Mouse (Mus musculus): ENCODE results near the gene Rtn4rl2.
"Not testable (repeated sequence)": the region's sequence is repeated elsewhere in the genome, so short reads cannot be mapped to it uniquely, and the experiment has no call there.

The Rtn4rl2 gene

GRCm38 (mm10) chr2:84886234-84886731 lies at the start of gene Rtn4rl2:
Rtn4rl2 (minus strand) TSS chr2:84886710.
- no peak for ATAC-seq (ENCODE audit: low TSS enrichment)

- no peak for ATAC-seq (ENCODE audit: low TSS enrichment)
These were observed 48.6 kb upstream of the Rtn4rl2 start for GRCm38 (mm10) chr2:84935065-84935464.

- ATAC-seq (ENCODE audit: low TSS enrichment), result no peak
These were observed 48.1 kb upstream of the Rtn4rl2 start for GRCm38 (mm10) chr2:84934649-84935007.

- no peak for ATAC-seq (ENCODE audit: low TSS enrichment)
These were observed 47.6 kb upstream of the Rtn4rl2 start for GRCm38 (mm10) chr2:84933992-84934648.

GRCm38 (mm10) chr2:84930186-84930585 lies 43.7 kb upstream of the Rtn4rl2 start:
- ATAC-seq (ENCODE audit: low TSS enrichment), result no peak

- ATAC-seq (ENCODE audit: low TSS enrichment), result no peak
These were observed 33.1 kb upstream of the Rtn4rl2 start for GRCm38 (mm10) chr2:84919601-84920108.

- ATAC-seq (ENCODE audit: low TSS enrichment), result no peak
These were observed 31.7 kb upstream of the Rtn4rl2 start for GRCm38 (mm10) chr2:84918188-84918587.

- ATAC-seq (ENCODE audit: low TSS enrichment), result 0 out of 2 replicates have a peak, but pooled peaks have one; percentile 50
These were observed 30.2 kb upstream of the Rtn4rl2 start for GRCm38 (mm10) chr2:84916548-84917320.

GRCm38 (mm10) chr2:84915330-84915729 lies 28.8 kb upstream of the Rtn4rl2 start:
- no peak for ATAC-seq (ENCODE audit: low TSS enrichment)

- no peak for ATAC-seq (ENCODE audit: low TSS enrichment)
These were observed 27.4 kb upstream of the Rtn4rl2 start for GRCm38 (mm10) chr2:84913881-84914280.

- ATAC-seq (ENCODE audit: low TSS enrichment), result no peak
These were observed 26.2 kb upstream of the Rtn4rl2 start for GRCm38 (mm10) chr2:84912722-84913121.

- not testable (repeated sequence) for ATAC-seq (ENCODE audit: low TSS enrichment)
These were observed 10.2 kb upstream of the Rtn4rl2 start for GRCm38 (mm10) chr2:84896686-84897085.

- ATAC-seq (ENCODE audit: low TSS enrichment), result no peak
These were observed 9.1 kb upstream of the Rtn4rl2 start for GRCm38 (mm10) chr2:84895495-84896198.

GRCm38 (mm10) chr2:84893359-84893758 lies 6.8 kb upstream of the Rtn4rl2 start:
- no peak for ATAC-seq (ENCODE audit: low TSS enrichment)

GRCm38 (mm10) chr2:84890045-84890340 lies 3.5 kb upstream of the Rtn4rl2 start:
- peak; percentile 25; the same call in 1 of the 2 replicates for ATAC-seq (ENCODE audit: low TSS enrichment)

GRCm38 (mm10) chr2:84889316-84890044 lies 3.0 kb upstream of the Rtn4rl2 start:
- no peak for ATAC-seq (ENCODE audit: low TSS enrichment)

- ATAC-seq (ENCODE audit: low TSS enrichment), result peak; percentile 42
These were observed 2.3 kb upstream of the Rtn4rl2 start for GRCm38 (mm10) chr2:84888657-84889315.

GRCm38 (mm10) chr2:84887411-84888271 lies 1.1 kb upstream of the Rtn4rl2 start:
- ATAC-seq (ENCODE audit: low TSS enrichment), result peak; percentile 7; the same call in 1 of the 2 replicates

- no peak for ATAC-seq (ENCODE audit: low TSS enrichment)
These were observed 341 bp upstream of the Rtn4rl2 start for GRCm38 (mm10) chr2:84886821-84887281.
